In the genomic region with DNA sequence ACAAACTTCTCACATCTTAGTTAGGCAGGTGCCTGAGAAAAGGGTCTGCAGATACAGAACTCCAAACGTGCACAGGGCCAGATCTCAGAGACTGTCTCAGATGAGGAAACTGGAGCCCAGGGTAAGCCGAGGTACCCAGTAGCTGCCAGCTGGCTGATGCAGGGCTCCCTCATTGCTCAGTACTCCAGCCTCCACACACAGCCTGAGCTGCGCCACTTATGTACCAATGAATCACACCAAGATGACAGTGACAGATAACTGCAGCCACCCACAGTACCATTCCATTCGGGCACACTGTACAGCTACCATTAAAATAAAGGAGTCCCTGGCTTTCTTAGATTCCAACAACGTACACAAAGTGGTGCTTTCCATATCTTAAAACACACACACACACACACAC, we compare ENCODE assay signal across 9 mouse cellular contexts. TPM values are rescaled to one million over a fixed set of nuclear protein-coding genes. Genes with fewer than 3 reads are reported as not detected.
DNase-seq lines count a peak whose midpoint lies in the region; ATAC-seq and TF ChIP-seq lines count a peak whose summit lies in the region.
"Had no signal": no experiment of that assay in that cellular context is flagged by ENCODE, and none has a peak within 500 bp of the region (broad histone marks: within the 10 kb centered on the region; RNA-seq: fewer than 3 reads in every experiment).

No protein-coding gene starts in this region.

- peaks cover 23% of the 10 kb centered on the region for H3K4me1 ChIP-seq in heart, adult 2 months (ENCODE audit: control insufficient read depth, insufficient read depth, low read length)
- peaks cover 74% of the 10 kb centered on the region for H3K4me1 ChIP-seq in heart, embryonic 10.5 days
- H3K4me1 ChIP-seq in neural tube, embryonic 13.5 days (replicated peaks): peaks cover 50% of the 10 kb centered on the region

- TF ChIP-seq CTCF in heart, adult 2 months (IDR thresholded peaks at IDR 0.05): no peak

- H3K27me3 ChIP-seq in heart, adult 2 months (ENCODE audit: control insufficient read depth, insufficient read depth, low read length): no peaks in the 10 kb centered on the region
- 0 out of 2 replicates have a peak, but pooled peaks cover 4% of the 10 kb centered on the region for H3K27me3 ChIP-seq in heart, embryonic 10.5 days (ENCODE audit: insufficient read depth, poor library complexity, severe bottlenecking)
- no peaks in the 10 kb centered on the region for H3K27me3 ChIP-seq in neural tube, embryonic 13.5 days

- WGBS in heart, adult 2 months: 69% methylated on average over 5 of the region's 5 CpGs
- 73% methylated on average over 5 of the region's 5 CpGs for WGBS in heart, embryonic 10.5 days
- 57% methylated on average over 5 of the region's 5 CpGs for WGBS in neural tube, embryonic 13.5 days

- H3K36me3 ChIP-seq in heart, adult 2 months (ENCODE audit: control insufficient read depth, insufficient read depth, low read length): no peaks in the 10 kb centered on the region; the same call in 1 of the 2 replicates
- H3K36me3 ChIP-seq in heart, embryonic 10.5 days: no peaks in the 10 kb centered on the region
- H3K36me3 ChIP-seq in neural tube, embryonic 13.5 days: no peaks in the 10 kb centered on the region

- no peak for ATAC-seq in neural tube, embryonic 13.5 days (ENCODE audit: low read depth)

- intact Hi-C loops in heart, adult 2 months (cut with DNase I): loop anchor here (2.0 kb wide), 1 partner anchor 21 kb away; no protein-coding TSS in a partner anchor
- intact Hi-C loops in left cerebral cortex, postnatal 14 days (cut with DNase I): no loop called here

- peak overlapping the region; percentile 86 for H3K27ac ChIP-seq in heart, adult 2 months
- H3K27ac ChIP-seq in heart, embryonic 10.5 days: no peak overlapping the region
- no peak overlapping the region for H3K27ac ChIP-seq in neural tube, embryonic 13.5 days (replicated peaks)

- H3K9ac ChIP-seq in heart, adult 2 months (ENCODE audit: low read depth, low read length): peak overlapping the region; percentile 26
- H3K9ac ChIP-seq in neural tube, embryonic 13.5 days: no peak overlapping the region

- no peak for TF ChIP-seq POLR2A in heart, adult 2 months (IDR thresholded peaks at IDR 0.05; ENCODE audit: insufficient read depth, low read depth, low read length)

- peak in 1 of 2 experiments; percentile 42 for DNase-seq in heart, adult 2 months
- no peak for DNase-seq in heart, embryonic 10.5 days (ENCODE audit: low spot score)
- DNase-seq in NIH3T3 (ENCODE audit: low read depth): peak; percentile 70
- DNase-seq in frontal cortex, adult 2 months (ENCODE audit: extremely low spot score in 1 of 2, low spot score in 1 of 2): peak; percentile 70 to 82
- peak; percentile 69 to 87 for DNase-seq in left cerebral cortex, postnatal 14 days (ENCODE audit: low spot score in 2 of 2)
- no peak for DNase-seq in natural killer cell, adult 2 months (ENCODE audit: low spot score in 2 of 2)
- DNase-seq in Muller cell, postnatal 12 days (ENCODE audit: inconsistent ontology term): no peak

- peak overlapping the region; percentile 81 for H3K4me3 ChIP-seq in heart, adult 2 months
- H3K4me3 ChIP-seq in heart, embryonic 10.5 days: no peak overlapping the region
- H3K4me3 ChIP-seq in neural tube, embryonic 13.5 days: no peak overlapping the region

- H3K9me3 ChIP-seq in heart, embryonic 10.5 days: no peaks in the 10 kb centered on the region
- H3K9me3 ChIP-seq in neural tube, embryonic 13.5 days: no peaks in the 10 kb centered on the region
- H3K9me3 ChIP-seq: G1E had no signal

- no peak for TF ChIP-seq EP300 in heart, adult 2 months (IDR thresholded peaks at IDR 0.05; ENCODE audit: insufficient read depth, low read depth, low read length)

- peak overlapping the region; percentile 81 for H3K4me2 ChIP-seq in neural tube, embryonic 13.5 days

- H3K79me2 ChIP-seq in heart, adult 2 months (replicated peaks; ENCODE audit: control insufficient read depth, insufficient read depth, low read length): 0 out of 2 replicates have a peak, but pooled peaks cover 2% of the 10 kb centered on the region

RNA-seq across cellular contexts. Expression of a gene that starts 1.4 kb away (rescaled TPM):
- 10 to 100 TPM in 1 of 2 experiments, 1 to 10 TPM in 1; 3.8 to 13.8 TPM for total RNA-seq in heart, adult 2 months (2021)
- 5.3 and 6.3 TPM in 2 replicates for polyA plus RNA-seq in heart, adult 2 months (2012; rRNA removed)
- polyA plus RNA-seq in heart, embryonic 10.5 days (2016; fragmentation: Nextera tagmentation; extraction: Ambion mirVana): 3.2 and 4.9 TPM in 2 replicates
- polyA plus RNA-seq in frontal cortex, adult 2 months (2012; rRNA removed): 18.6 and 19.4 TPM in 2 replicates
- total RNA-seq in left cerebral cortex, postnatal 14 days (2021): 10 to 100 TPM; 18.8 to 26.1 TPM
- 3.3 and 4.1 TPM in 2 replicates for polyA plus RNA-seq in neural tube, embryonic 13.5 days (2015; fragmentation: Nextera tagmentation; extraction: Ambion mirVana)

RNA-seq across cellular contexts. Expression of a gene that starts 36.7 kb away (rescaled TPM):
- total RNA-seq in heart, adult 2 months (2021): 1 to 10 TPM; 5.0 to 5.1 TPM
- polyA plus RNA-seq in heart, adult 2 months (2012; rRNA removed): 5.0 and 5.3 TPM in 2 replicates
- 6.1 and 7.3 TPM in 2 replicates for polyA plus RNA-seq in heart, embryonic 10.5 days (2016; fragmentation: Nextera tagmentation; extraction: Ambion mirVana)
- 19.5 and 20.6 TPM in 2 replicates for polyA plus RNA-seq in frontal cortex, adult 2 months (2012; rRNA removed)
- total RNA-seq in left cerebral cortex, postnatal 14 days (2021): 10 to 100 TPM; 14.9 to 16.3 TPM
- 9.2 and 10.4 TPM in 2 replicates for polyA plus RNA-seq in neural tube, embryonic 13.5 days (2015; fragmentation: Nextera tagmentation; extraction: Ambion mirVana)

RNA-seq across cellular contexts. Expression of a gene that starts 43.9 kb away (rescaled TPM):
- total RNA-seq in heart, adult 2 months (2021): 10 to 100 TPM; 17.4 to 18.2 TPM
- polyA plus RNA-seq in heart, adult 2 months (2012; rRNA removed): 23.6 and 25.8 TPM in 2 replicates
- 70.6 and 74.2 TPM in 2 replicates for polyA plus RNA-seq in heart, embryonic 10.5 days (2016; fragmentation: Nextera tagmentation; extraction: Ambion mirVana)
- polyA plus RNA-seq in frontal cortex, adult 2 months (2012; rRNA removed): 20.7 and 25.9 TPM in 2 replicates
- total RNA-seq in left cerebral cortex, postnatal 14 days (2021): 10 to 100 TPM; 16.5 to 21.0 TPM
- 146 and 163 TPM in 2 replicates for polyA plus RNA-seq in neural tube, embryonic 13.5 days (2015; fragmentation: Nextera tagmentation; extraction: Ambion mirVana)

RNA-seq across cellular contexts. Expression of a gene that starts 59.1 kb away (rescaled TPM):
- 10 to 100 TPM; 47.3 to 49.0 TPM for total RNA-seq in heart, adult 2 months (2021)
- 36.6 and 43.6 TPM in 2 replicates for polyA plus RNA-seq in heart, adult 2 months (2012; rRNA removed)
- polyA plus RNA-seq in heart, embryonic 10.5 days (2016; fragmentation: Nextera tagmentation; extraction: Ambion mirVana): 132 and 152 TPM in 2 replicates
- 92.2 and 97.3 TPM in 2 replicates for polyA plus RNA-seq in frontal cortex, adult 2 months (2012; rRNA removed)
- 10 to 100 TPM; 49.9 to 56.0 TPM for total RNA-seq in left cerebral cortex, postnatal 14 days (2021)
- polyA plus RNA-seq in neural tube, embryonic 13.5 days (2015; fragmentation: Nextera tagmentation; extraction: Ambion mirVana): 138 and 141 TPM in 2 replicates

Comparison
In these comparisons a context has a peak if more than half of its experiments do, and no peak if none do; other contexts are left out.
1. DNase-seq: peak in NIH3T3 (single experiment), frontal cortex, adult 2 months (2 of 2) and left cerebral cortex, postnatal 14 days (2 of 2); none in heart, embryonic 10.5 days (single experiment), natural killer cell, adult 2 months (0 of 2) and Muller cell, postnatal 12 days (single experiment).